Mouse (Mus musculus) liver, adult 2 months (tissue): ENCODE results near the gene Prr14l. TPM values are rescaled to one million over a fixed set of nuclear protein-coding genes. Genes with fewer than 3 reads are reported as not detected.

Experiments used
- DNase-seq: peaks from one replicate; pipeline ENCODE4 v3.0.0-alpha.2; 2011; ENCODE audit warnings: low read depth, low spot score; ENCODE audit errors: extremely low read depth
- H3K27ac ChIP-seq: fragments of 200-500 bp; replicated peaks from 2 replicates; pipeline ENCODE4 v1.5.1; 2012; ENCODE audit warnings: low read depth, mild to moderate bottlenecking, control low read depth, inconsistent platforms, low read length; ENCODE audit not compliant: insufficient read depth
- H3K27me3 ChIP-seq: fragments of 200-500 bp; 2 replicates; pipeline ENCODE4 v1.6.1; 2012; ENCODE audit warnings: mild to moderate bottlenecking, moderate library complexity, low read length, inconsistent platforms; ENCODE audit not compliant: control insufficient read depth, insufficient read depth
- H3K36me3 ChIP-seq: fragments of 200-500 bp; 2 replicates; pipeline ENCODE4 v1.6.1; 2012; ENCODE audit warnings: low read length, inconsistent platforms; ENCODE audit not compliant: control insufficient read depth, insufficient read depth
- H3K4me1 ChIP-seq: fragments of 200-500 bp; 2 replicates; pipeline ENCODE4 v1.6.1; 2011; ENCODE audit warnings: low read length; ENCODE audit not compliant: control insufficient read depth, insufficient read depth
- H3K4me3 ChIP-seq: fragments of 200-500 bp; 2 replicates; pipeline ENCODE4 v1.5.1; 2011; ENCODE audit warnings: low read depth, mild to moderate bottlenecking, control low read depth, low read length, moderate library complexity; ENCODE audit not compliant: insufficient read depth
- H3K79me2 ChIP-seq: fragments of 200-500 bp; 2 replicates; pipeline ENCODE4 v1.6.1; 2012; ENCODE audit warnings: inconsistent platforms, mild to moderate bottlenecking, low read length, moderate library complexity; ENCODE audit not compliant: control insufficient read depth, insufficient read depth
- H3K9ac ChIP-seq: fragments of 200-500 bp; 2 replicates; pipeline ENCODE4 v1.6.1; 2012; ENCODE audit warnings: low read depth, mild to moderate bottlenecking, control low read depth, inconsistent platforms, low read length
- CTCF ChIP-seq: fragments of 200-500 bp; IDR thresholded peaks from 2 replicates; pipeline ENCODE4 v1.5.1; 2011; ENCODE audit warnings: low read depth, low read length, control low read depth
- POLR2A ChIP-seq: fragments of 200-500 bp; IDR thresholded peaks from 2 replicates; pipeline ENCODE4 v1.6.1; 2011; ENCODE audit warnings: low read length, control low read depth; ENCODE audit not compliant: insufficient read depth; ENCODE audit errors: extremely low read depth
- WGBS: fragments of 180-500 bp; shearing (Covaris S2); methylation state at CpG from one replicate; pipeline ENCODE4 v1.1.7; 2018; 5-methylcytosine and 5-hydroxymethylcytosine counted together
- polyA plus RNA-seq: library from polyadenylated mRNA; depleted of rRNA; stranded (reverse); fragments of >200 nt; gene quantifications from 2 replicates; pipeline ENCODE4 v1.2.3, GENCODE M21; 2012; rRNA removed
- total RNA-seq: library from RNA; depleted of rRNA; stranded (reverse); fragments of >200 nt; gene quantifications from 2 replicates; pipeline ENCODE4 v1.2.3, GENCODE M21; 2014; rRNA removed

Prr14l gene
- total and polyA plus RNA-seq, 2 experiments, result 8.7 to 10.0 TPM

GRCm38 (mm10) chr5:32740138-32740537, 113.9 kb downstream of the Prr14l start:
- no peak overlapping the region for H3K4me3 ChIP-seq
- WGBS, result 65% methylated on average over 3 of the region's 3 CpGs
- H3K79me2 ChIP-seq, result peaks cover 7% of the 10 kb centered on the region; the same call in 1 of the 2 replicates
- H3K4me1 ChIP-seq, result peaks cover 13% of the 10 kb centered on the region; the same call in 1 of the 2 replicates
- H3K9ac ChIP-seq, result no peak overlapping the region
- TF ChIP-seq CTCF, result no peak
- no peak for TF ChIP-seq POLR2A
- no peaks in the 10 kb centered on the region for H3K27me3 ChIP-seq
- H3K36me3 ChIP-seq, result no peaks in the 10 kb centered on the region; the same call in 1 of the 2 replicates
- no peak overlapping the region for H3K27ac ChIP-seq
- no peak for DNase-seq

Other genes with a start within 250 kb of the Prr14l start
- 24.4 and 30.6 TPM in 2 replicates for gene Yes1, start 243.1 kb downstream of the Prr14l start, total RNA-seq
- gene Yes1, start 243.1 kb downstream of the Prr14l start, polyA plus RNA-seq, result 1.4 and 1.7 TPM in 2 replicates
- gene Pisd, start 68.6 kb downstream of the Prr14l start, total RNA-seq, result 25.2 and 30.8 TPM in 2 replicates
- gene Pisd, start 68.6 kb downstream of the Prr14l start, polyA plus RNA-seq, result 40.6 and 45.6 TPM in 2 replicates
- not detected in 2 replicates for gene Gm20671, start 27.1 kb downstream of the Prr14l start, total RNA-seq
- 2.3 and 3.2 TPM in 2 replicates for gene Gm20671, start 27.1 kb downstream of the Prr14l start, polyA plus RNA-seq
- gene Depdc5, start 9.4 kb upstream of the Prr14l start, total RNA-seq, result 8.2 and 12.8 TPM in 2 replicates
- 6.7 and 8.7 TPM in 2 replicates for gene Depdc5, start 9.4 kb upstream of the Prr14l start, polyA plus RNA-seq
- gene Ywhah, start 164.6 kb upstream of the Prr14l start, total RNA-seq, result 23.4 and 26.7 TPM in 2 replicates
- gene Ywhah, start 164.6 kb upstream of the Prr14l start, polyA plus RNA-seq, result 29.5 and 31.2 TPM in 2 replicates
- gene Slc5a1, start 250.0 kb upstream of the Prr14l start, total RNA-seq, result 0.34 and 0.55 TPM in 2 replicates
- 0.22 and 0.36 TPM in 2 replicates for gene Slc5a1, start 250.0 kb upstream of the Prr14l start, polyA plus RNA-seq